Mouse (Mus musculus) liver, embryonic 15.5 days (tissue): ENCODE data around the gene Rtraf. TPM values are rescaled to one million over a fixed set of nuclear protein-coding genes. Genes with fewer than 3 reads are reported as not detected.

Experiments
- ATAC-seq: fragments of 200-750 bp; cut with Nextera tagmentation; 2 replicates; pipeline ENCODE4 v1.8.0; 2017; ENCODE audit warnings: moderate number of reproducible peaks, mild to moderate bottlenecking, moderate library complexity; ENCODE audit not compliant: insufficient read depth
- H3K27ac ChIP-seq: fragments of 300-500 bp; sonication (generic); replicated peaks from 2 replicates; pipeline ENCODE4 v1.5.1; 2015; ENCODE audit warnings: mild to moderate bottlenecking, inconsistent platforms
- H3K27me3 ChIP-seq: fragments of 300-500 bp; sonication (generic); 2 replicates; pipeline ENCODE4 v1.6.1; 2015; ENCODE audit warnings: mild to moderate bottlenecking, inconsistent platforms
- H3K36me3 ChIP-seq: fragments of 300-500 bp; sonication (generic); replicated peaks from 2 replicates; pipeline ENCODE4 v1.6.1; 2015; ENCODE audit warnings: moderate library complexity, mild to moderate bottlenecking, inconsistent platforms
- H3K4me1 ChIP-seq: fragments of 300-500 bp; sonication (generic); replicated peaks from 2 replicates; pipeline ENCODE4 v1.6.1; 2015; ENCODE audit warnings: inconsistent platforms
- H3K4me2 ChIP-seq: fragments of 300-500 bp; sonication (generic); 2 replicates; pipeline ENCODE4 v1.6.1; 2015; ENCODE audit warnings: moderate library complexity, mild to moderate bottlenecking, inconsistent platforms
- H3K4me3 ChIP-seq: fragments of 300-500 bp; sonication (generic); replicated peaks from 2 replicates; pipeline ENCODE4 v1.5.1; 2015; ENCODE audit warnings: mild to moderate bottlenecking, inconsistent platforms
- H3K9ac ChIP-seq: fragments of 300-500 bp; sonication (generic); 2 replicates; pipeline ENCODE4 v1.6.1; 2015; ENCODE audit warnings: moderate library complexity, mild to moderate bottlenecking, inconsistent platforms
- H3K9me3 ChIP-seq: fragments of 300-500 bp; sonication (generic); replicated peaks from 2 replicates; pipeline ENCODE4 v1.6.1; 2016; ENCODE audit warnings: inconsistent platforms
- WGBS: fragments of 180-500 bp; shearing (Covaris S2); methylation state at CpG from one replicate; pipeline ENCODE4 v1.1.7; 2015; ENCODE audit warnings: mixed read lengths; ENCODE audit not compliant: insufficient replicate concordance; 5-methylcytosine and 5-hydroxymethylcytosine counted together
- polyA plus RNA-seq: library from polyadenylated mRNA; unstranded; fragments of >200 nt; fragmentation: Nextera tagmentation; extraction: Ambion mirVana; gene quantifications from 2 replicates; pipeline ENCODE4 v1.2.1, GENCODE M21; 2015

Rtraf gene
- polyA plus RNA-seq, 1 experiment from 2014 or later: 72.6 TPM

DNA sequence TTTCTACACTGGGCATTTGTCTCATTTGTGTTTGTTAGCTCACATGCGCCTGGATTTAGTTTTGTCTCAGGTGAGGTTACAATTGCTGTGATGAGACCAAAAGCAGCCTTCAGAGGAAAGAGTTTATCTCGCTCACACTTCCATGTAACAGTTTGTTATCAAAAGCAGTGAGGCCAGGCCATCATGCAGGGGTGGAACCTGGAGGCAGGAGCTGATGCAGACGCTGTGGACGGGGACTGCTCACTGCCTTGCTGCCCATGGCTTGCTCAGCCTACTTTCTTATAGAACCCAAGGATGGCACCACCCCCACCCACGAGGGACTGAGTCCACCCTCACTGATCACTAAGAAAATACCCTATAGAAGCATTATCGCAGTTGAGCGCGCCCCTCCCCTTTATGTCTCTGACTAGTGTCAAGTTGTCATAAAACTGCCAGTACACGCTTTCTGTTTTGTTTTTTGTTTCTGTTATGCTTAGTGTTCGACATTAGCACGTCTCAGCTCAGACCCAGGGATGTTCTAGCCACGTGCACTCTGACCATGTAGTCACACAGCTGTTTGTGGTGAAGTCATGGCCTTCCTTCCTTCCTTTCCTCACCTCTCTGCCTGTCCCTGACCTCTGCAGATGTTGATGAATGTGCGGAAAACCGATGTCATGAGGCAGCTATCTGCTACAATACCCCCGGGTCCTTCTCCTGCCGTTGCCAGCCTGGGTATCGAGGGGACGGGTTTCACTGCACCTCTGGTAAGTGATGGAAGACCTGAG is 26.9 kb downstream of the Rtraf start:
- 0 out of 2 replicates have a peak, but pooled peaks cover 3% of the 10 kb centered on the region for H3K36me3 ChIP-seq
- H3K4me1 ChIP-seq: peaks cover 19% of the 10 kb centered on the region
- WGBS: 31% methylated on average over 18 of the region's 18 CpGs
- no peak overlapping the region for H3K4me3 ChIP-seq
- no peak overlapping the region for H3K27ac ChIP-seq
- no peaks in the 10 kb centered on the region for H3K9me3 ChIP-seq
- no peaks in the 10 kb centered on the region for H3K27me3 ChIP-seq
- no peak overlapping the region for H3K9ac ChIP-seq
- H3K4me2 ChIP-seq: peak overlapping the region; percentile 37
- no peak; the same call in 1 of the 2 replicates for ATAC-seq

DNA sequence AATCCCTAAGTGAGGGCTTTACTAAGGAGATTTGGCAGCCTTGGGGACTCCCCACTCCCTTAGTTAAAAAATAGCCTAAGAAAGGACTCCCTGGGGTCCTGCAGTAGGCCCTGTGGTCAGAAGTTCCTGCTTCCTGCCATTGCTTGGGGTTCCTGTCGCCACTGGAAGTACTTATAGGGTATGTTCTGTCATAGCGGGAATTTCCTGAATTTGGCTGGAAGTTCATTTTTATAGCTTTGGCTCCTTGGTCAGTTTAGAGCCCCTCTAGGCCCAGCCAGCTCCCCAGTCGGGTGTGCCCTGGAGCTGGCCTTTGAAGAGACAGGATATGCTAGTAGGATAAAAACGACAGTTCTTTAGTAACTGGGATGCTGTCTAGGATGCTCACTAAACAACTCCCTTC is 28.7 kb downstream of the Rtraf start:
- 28% methylated on average over 4 of the region's 4 CpGs for WGBS
- no peak for ATAC-seq
- no peak overlapping the region for H3K4me3 ChIP-seq

DNA sequence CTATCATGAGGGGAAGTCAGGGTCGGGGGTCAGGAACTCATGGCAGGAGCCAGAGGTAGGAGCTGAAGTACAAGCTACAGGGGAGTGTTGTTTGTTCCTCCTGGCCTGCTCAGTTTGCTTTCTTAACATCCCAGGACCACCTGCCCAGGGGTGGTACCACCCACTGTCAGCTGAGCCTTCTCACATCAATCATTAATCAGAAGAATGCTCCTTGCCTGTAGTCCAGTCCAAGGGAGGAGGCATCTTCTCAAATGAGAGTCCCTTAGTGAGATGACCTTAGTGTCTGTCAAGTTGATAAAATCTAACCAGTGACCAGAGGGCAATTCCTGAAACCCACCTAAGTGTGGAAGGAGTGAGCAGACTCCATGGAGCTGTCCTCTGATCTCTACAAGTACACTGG is 35.2 kb downstream of the Rtraf start:
- Histone ChIP-seq H3K27me3 (no peaks in the 10 kb centered on the region), H3K9ac (no peak overlapping the region), H3K9me3 (no peaks in the 10 kb centered on the region), H3K4me3 (no peak overlapping the region), H3K4me1 (no peaks in the 10 kb centered on the region), H3K4me2 (no peak overlapping the region), H3K36me3 (no peaks in the 10 kb centered on the region; the same call in none of the 2 replicates), H3K27ac (no peak overlapping the region)
- no peak for ATAC-seq
- 40% methylated on average over 1 of the region's 1 CpGs for WGBS

More for the DNA sequence above, 28.7 kb downstream of the Rtraf start:
- Histone ChIP-seq H3K36me3 (peaks cover 3% of the 10 kb centered on the region), H3K27me3 (no peaks in the 10 kb centered on the region), H3K4me1 (peaks cover 19% of the 10 kb centered on the region), H3K27ac (no peak overlapping the region), H3K9me3 (no peaks in the 10 kb centered on the region), H3K4me2 (no peak overlapping the region), H3K9ac (no peak overlapping the region)

DNA sequence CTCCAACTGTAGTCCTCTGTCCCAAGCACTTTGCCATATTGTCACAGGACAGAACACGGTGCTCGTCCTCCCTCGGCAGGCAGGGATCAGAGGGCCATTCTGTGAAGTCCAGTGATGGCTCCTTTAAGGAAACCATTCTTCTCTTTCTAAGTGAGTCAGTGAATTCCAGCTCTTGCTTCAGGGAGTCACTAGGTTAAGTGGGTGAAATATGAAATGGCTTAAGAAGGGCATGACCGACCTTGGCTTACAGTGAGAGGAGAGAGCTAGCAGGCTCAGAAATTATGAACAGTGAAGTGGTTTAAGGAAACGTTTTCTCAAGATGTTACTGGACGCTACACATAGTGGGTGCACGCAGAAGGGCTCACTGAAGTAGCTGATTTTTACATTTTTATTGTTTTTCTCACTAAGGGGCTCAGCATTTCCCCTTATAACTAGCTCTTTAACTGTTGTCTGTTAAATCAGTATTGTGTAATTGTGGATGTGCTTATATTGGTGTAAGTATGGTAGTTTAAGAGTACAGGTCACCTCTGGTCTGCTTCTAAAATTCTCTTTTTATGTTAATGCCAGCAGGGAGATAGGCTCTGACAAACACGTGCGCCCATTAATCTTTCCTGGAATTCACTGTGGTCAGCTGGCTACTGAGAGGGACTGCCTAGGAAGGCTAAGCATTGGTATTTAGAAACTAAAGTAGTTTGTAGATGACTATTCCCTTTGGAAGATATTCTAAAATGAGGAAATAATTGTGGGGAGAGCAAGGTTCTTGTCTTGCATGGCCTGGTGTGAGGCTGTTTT is 37.6 kb downstream of the Rtraf start:
- Histone ChIP-seq H3K4me2 (no peak overlapping the region), H3K4me3 (no peak overlapping the region), H3K36me3 (no peaks in the 10 kb centered on the region; the same call in 1 of the 2 replicates), H3K9ac (no peak overlapping the region), H3K27ac (no peak overlapping the region), H3K4me1 (no peaks in the 10 kb centered on the region), H3K27me3 (no peaks in the 10 kb centered on the region), H3K9me3 (no peaks in the 10 kb centered on the region)
- ATAC-seq: no peak
- 64% methylated on average over 9 of the region's 9 CpGs for WGBS

DNA sequence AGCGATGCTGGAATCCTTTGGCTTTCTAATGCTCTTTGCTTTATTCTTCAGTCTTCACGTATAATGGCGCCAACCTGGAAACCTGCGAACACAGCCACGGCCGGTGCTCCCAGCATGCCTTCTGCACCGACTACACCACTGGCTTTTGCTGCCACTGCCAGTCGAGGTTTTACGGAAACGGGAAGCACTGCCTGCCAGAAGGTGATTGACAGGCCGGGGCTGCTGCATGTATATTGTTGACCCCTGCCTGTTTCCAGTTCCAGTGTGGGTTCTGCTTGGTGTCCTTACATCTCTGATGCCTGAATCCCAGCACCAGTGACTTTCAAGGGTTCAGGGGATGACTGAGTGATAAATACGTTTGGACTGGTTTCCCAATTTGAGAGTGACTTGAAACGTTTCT is 45.7 kb downstream of the Rtraf start:
- ATAC-seq: no peak
- Histone ChIP-seq H3K27ac (no peak overlapping the region), H3K9me3 (no peaks in the 10 kb centered on the region), H3K4me1 (peaks cover 2% of the 10 kb centered on the region; the same call in 1 of the 2 replicates), H3K9ac (no peak overlapping the region), H3K4me3 (no peak overlapping the region), H3K4me2 (no peak overlapping the region), H3K36me3 (peaks cover 4% of the 10 kb centered on the region; the same call in 1 of the 2 replicates), H3K27me3 (no peaks in the 10 kb centered on the region)
- 52% methylated on average over 13 of the region's 13 CpGs for WGBS

DNA sequence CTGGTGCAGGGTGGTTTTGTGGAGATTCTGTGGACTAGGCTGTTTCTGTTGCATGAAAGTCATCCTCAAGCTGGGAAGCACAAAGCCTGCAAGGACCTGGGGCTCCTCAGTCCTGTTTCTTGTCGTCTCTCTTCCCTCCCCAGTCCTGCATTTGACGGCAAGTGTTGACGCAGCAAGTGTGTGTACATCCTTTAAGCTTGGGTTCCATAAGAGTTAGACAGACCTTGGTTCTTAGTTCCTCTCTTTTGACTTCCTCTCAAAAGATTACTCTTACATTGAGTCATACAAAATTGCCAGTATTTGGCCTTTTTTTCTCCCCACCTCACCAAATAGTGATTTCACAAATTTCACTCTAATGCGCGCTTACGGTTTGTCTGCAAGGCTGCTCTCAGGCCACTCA is 46.3 kb downstream of the Rtraf start:
- WGBS: 75% methylated on average over 6 of the region's 6 CpGs
- no peaks in the 10 kb centered on the region for H3K27me3 ChIP-seq
- no peak overlapping the region for H3K4me2 ChIP-seq
- H3K27ac ChIP-seq: no peak overlapping the region
- H3K9me3 ChIP-seq: no peaks in the 10 kb centered on the region
- ATAC-seq: no peak
- peaks cover 4% of the 10 kb centered on the region; the same call in 1 of the 2 replicates for H3K36me3 ChIP-seq
- no peak overlapping the region for H3K4me3 ChIP-seq
- no peak overlapping the region for H3K9ac ChIP-seq
- peaks cover 2% of the 10 kb centered on the region; the same call in 1 of the 2 replicates for H3K4me1 ChIP-seq

DNA sequence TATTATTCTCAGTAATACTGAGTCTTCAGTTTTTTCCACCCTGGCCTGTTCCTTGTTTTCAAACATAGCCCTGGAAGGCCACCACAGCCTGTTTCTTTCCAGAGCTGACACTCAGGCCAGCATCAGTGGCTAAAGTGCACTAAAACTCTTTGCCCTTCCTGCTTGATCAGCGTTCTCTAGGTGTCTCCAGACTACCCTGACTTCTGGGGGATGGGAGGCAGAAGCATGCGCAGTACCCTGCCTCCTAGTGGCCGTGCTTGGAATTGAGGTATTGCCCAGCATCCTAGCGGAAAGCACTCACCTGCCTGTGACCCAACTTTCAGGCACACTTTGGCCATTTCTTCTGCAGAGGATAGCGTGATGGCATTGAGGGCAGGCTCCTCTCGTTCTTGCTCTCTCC is 46.7 kb downstream of the Rtraf start:
- no peak overlapping the region for H3K4me2 ChIP-seq
- 49% methylated on average over 6 of the region's 6 CpGs for WGBS
- no peak overlapping the region for H3K4me3 ChIP-seq
- H3K27me3 ChIP-seq: no peaks in the 10 kb centered on the region
- peaks cover 2% of the 10 kb centered on the region; the same call in 1 of the 2 replicates for H3K4me1 ChIP-seq
- H3K36me3 ChIP-seq: peaks cover 4% of the 10 kb centered on the region; the same call in 1 of the 2 replicates
- no peak overlapping the region for H3K9ac ChIP-seq
- ATAC-seq: no peak
- H3K9me3 ChIP-seq: no peaks in the 10 kb centered on the region
- H3K27ac ChIP-seq: no peak overlapping the region

DNA sequence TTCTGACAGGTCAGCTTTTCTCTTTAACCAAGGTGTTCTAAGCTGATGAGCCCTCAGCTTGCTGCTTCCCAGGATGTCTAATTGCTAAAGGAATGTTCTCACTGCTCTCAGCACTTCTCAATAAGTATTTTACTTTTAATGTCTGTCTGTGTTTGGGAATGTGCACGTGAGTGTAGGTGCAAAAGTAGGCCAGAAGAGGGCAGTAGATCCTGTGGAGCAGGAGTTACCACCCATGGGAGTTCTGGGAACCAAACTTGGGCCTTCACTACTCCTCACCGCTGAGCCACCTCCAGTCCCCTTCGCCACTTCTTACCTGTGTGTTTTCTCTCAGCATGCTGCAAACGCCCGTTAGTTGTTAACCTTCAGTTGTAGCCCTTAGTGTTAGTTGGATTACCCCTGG is 47.4 kb downstream of the Rtraf start:
- H3K9ac ChIP-seq: no peak overlapping the region
- ATAC-seq: no peak
- H3K36me3 ChIP-seq: peaks cover 4% of the 10 kb centered on the region; the same call in 1 of the 2 replicates
- no peak overlapping the region for H3K4me3 ChIP-seq
- 85% methylated on average over 5 of the region's 5 CpGs for WGBS
- H3K27ac ChIP-seq: no peak overlapping the region
- H3K27me3 ChIP-seq: no peaks in the 10 kb centered on the region
- H3K4me2 ChIP-seq: no peak overlapping the region
- peaks cover 2% of the 10 kb centered on the region; the same call in 1 of the 2 replicates for H3K4me1 ChIP-seq
- no peaks in the 10 kb centered on the region for H3K9me3 ChIP-seq

DNA sequence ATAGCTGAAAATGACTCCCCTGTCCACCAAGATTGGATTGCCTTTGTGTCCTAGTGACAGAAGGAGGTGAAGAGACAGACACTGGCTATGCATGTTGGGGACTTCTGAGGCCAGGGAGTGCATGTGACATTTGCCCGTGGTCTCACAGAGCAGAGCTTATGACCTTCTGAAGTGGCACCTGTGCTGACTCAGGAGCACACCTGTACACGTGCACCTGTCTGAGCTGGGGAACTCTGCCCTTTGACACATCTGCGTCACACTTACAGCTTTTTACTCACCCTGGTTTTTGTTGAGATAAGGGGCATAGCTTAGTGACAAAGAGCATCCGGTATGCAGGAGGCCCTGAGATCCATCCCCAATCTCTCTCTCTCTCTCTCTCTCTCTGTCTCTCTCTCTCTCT is 48.1 kb downstream of the Rtraf start:
- ATAC-seq: no peak
- Histone ChIP-seq H3K9me3 (no peaks in the 10 kb centered on the region), H3K9ac (no peak overlapping the region), H3K27me3 (no peaks in the 10 kb centered on the region), H3K4me2 (no peak overlapping the region), H3K36me3 (peaks cover 4% of the 10 kb centered on the region; the same call in 1 of the 2 replicates), H3K4me1 (peaks cover 6% of the 10 kb centered on the region; the same call in 1 of the 2 replicates), H3K27ac (no peak overlapping the region), H3K4me3 (no peak overlapping the region)
- 70% methylated on average over 4 of the region's 4 CpGs for WGBS

DNA sequence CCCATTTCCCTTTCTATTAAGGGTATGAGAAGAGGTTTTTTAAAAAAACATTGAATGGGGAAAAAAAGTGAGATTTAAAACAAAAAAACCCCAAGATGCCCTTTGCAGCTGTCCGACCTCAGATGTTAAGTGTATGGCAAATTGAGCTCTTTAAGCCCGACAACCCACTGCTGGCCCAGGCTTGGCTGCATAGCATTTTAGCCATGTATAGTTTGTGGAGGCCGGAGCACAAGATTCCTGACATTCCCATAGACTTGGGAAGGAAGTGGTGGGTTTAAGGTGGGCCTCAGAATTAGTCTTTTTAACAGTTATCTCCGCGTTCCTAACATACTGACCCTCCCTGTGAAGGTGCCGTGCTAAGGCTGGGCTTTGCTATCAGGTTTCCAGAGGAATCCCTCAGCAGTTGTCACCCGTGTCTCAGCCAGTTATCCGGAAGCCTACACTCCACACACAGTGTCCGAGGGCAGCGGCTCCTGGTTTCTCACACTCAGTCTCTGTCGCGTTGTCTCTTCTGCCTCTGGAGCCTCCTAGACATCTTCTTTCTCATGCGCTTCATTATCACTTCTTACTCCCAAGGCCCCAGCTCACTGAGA is 49.5 kb downstream of the Rtraf start:
- Histone ChIP-seq H3K36me3 (peaks cover 4% of the 10 kb centered on the region; the same call in 1 of the 2 replicates), H3K4me2 (no peak overlapping the region), H3K4me1 (peaks cover 16% of the 10 kb centered on the region), H3K4me3 (no peak overlapping the region), H3K9ac (no peak overlapping the region), H3K27me3 (no peaks in the 10 kb centered on the region), H3K9me3 (no peaks in the 10 kb centered on the region), H3K27ac (no peak overlapping the region)
- WGBS: 71% methylated on average over 13 of the region's 13 CpGs
- ATAC-seq: no peak

DNA sequence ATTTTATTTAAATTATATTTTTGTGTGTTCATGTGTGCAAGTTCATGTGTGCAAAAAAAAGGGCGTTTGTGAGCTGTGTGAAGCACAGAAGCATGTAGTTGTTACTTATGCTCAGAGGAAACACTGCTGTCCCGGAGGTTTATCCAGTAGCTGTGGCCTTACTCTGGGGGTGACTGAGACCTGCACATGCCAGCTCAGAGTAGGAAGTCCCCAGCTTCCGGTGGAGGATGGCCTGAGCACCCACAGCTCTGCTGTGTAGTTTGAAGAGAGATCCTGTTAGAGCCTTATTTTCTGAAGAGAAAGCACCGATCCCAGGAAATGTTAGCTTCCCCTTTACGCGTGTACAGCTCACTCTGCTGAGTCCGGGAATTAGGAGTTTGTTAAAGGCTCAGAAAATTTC is 52.5 kb downstream of the Rtraf start:
- no peak for ATAC-seq

More for the DNA sequence above, 52.5 kb downstream of the Rtraf start:
- no peak overlapping the region for H3K27ac ChIP-seq
- H3K27me3 ChIP-seq: no peaks in the 10 kb centered on the region
- no peak overlapping the region for H3K4me3 ChIP-seq
- WGBS: 17% methylated on average over 7 of the region's 7 CpGs
- no peaks in the 10 kb centered on the region for H3K9me3 ChIP-seq
- H3K9ac ChIP-seq: no peak overlapping the region
- H3K4me1 ChIP-seq: peaks cover 25% of the 10 kb centered on the region
- no peak overlapping the region for H3K4me2 ChIP-seq
- no peaks in the 10 kb centered on the region for H3K36me3 ChIP-seq
